Mouse (Mus musculus) retina, postnatal 7 days (tissue): Measurements from ENCODE around the gene Esp8.
"Not testable (repeated sequence)": the region's sequence is repeated elsewhere in the genome, so short reads cannot be mapped to it uniquely, and the experiment has no call there.

Experiments used
- DNase-seq: peaks from one replicate; pipeline ENCODE4 v3.0.0-alpha.2; 2012; ENCODE audit warnings: low read depth, low spot score

Gene Esp8

GRCm38 (mm10) chr17:40519818-40520217, at the start of gene Esp8:
Gene Esp8 (plus strand): TSS chr17:40520022.
- DNase-seq, result no peak

- not testable (repeated sequence) for DNase-seq
Measured at GRCm38 (mm10) chr17:40483566-40483965, 36.3 kb upstream of the Esp8 start.

GRCm38 (mm10) chr17:40495468-40496185, 24.2 kb upstream of the Esp8 start:
- DNase-seq, result not testable (repeated sequence)

GRCm38 (mm10) chr17:40529813-40530212, 10.0 kb downstream of the Esp8 start:
- DNase-seq, result no peak

- DNase-seq, result no peak
Measured at GRCm38 (mm10) chr17:40531147-40531546, 11.3 kb downstream of the Esp8 start.

GRCm38 (mm10) chr17:40547005-40547404, 27.2 kb downstream of the Esp8 start:
- DNase-seq, result not testable (repeated sequence)

- DNase-seq, result no peak
Measured at GRCm38 (mm10) chr17:40553470-40553869, 33.6 kb downstream of the Esp8 start.

- DNase-seq, result no peak
Measured at GRCm38 (mm10) chr17:40561207-40561606, 41.4 kb downstream of the Esp8 start, which contains the start of gene Esp6. Gene Esp6 (plus strand): TSS chr17:40561507.
